In genomic region chr3:106685381-106685780, GRCm38 (mm10) we compare ENCODE assay signal across 8 mouse cellular contexts. TPM values are rescaled to one million over a fixed set of nuclear protein-coding genes. Genes with fewer than 3 reads are reported as not detected.
DNase-seq lines count a peak whose midpoint lies in the region; ATAC-seq lines count a peak whose summit lies in the region.

No protein-coding gene starts in this region.

- WGBS in kidney, embryonic 14.5 days: 25% methylated on average over 1 of the region's 1 CpGs
- WGBS in hindbrain, embryonic 16.5 days: 24% methylated on average over 1 of the region's 1 CpGs
- 26% methylated on average over 1 of the region's 1 CpGs for WGBS in midbrain, embryonic 16.5 days

- H3K36me3 ChIP-seq in kidney, embryonic 14.5 days (ENCODE audit: control insufficient read depth, insufficient read depth, low read length): no peaks in the 10 kb centered on the region
- H3K36me3 ChIP-seq in hindbrain, embryonic 16.5 days (ENCODE audit: control insufficient read depth, insufficient read depth, low read length): no peaks in the 10 kb centered on the region
- H3K36me3 ChIP-seq in midbrain, embryonic 16.5 days (ENCODE audit: control insufficient read depth, insufficient read depth, low read length): no peaks in the 10 kb centered on the region

- H3K4me1 ChIP-seq in kidney, embryonic 14.5 days (ENCODE audit: control insufficient read depth, insufficient read depth, low read length): no peaks in the 10 kb centered on the region
- no peaks in the 10 kb centered on the region; the same call in 1 of the 2 replicates for H3K4me1 ChIP-seq in hindbrain, embryonic 16.5 days (ENCODE audit: control insufficient read depth, insufficient read depth, low read depth, low read length)
- H3K4me1 ChIP-seq in midbrain, embryonic 16.5 days (ENCODE audit: control insufficient read depth, insufficient read depth, low read length): peaks cover 4% of the 10 kb centered on the region

- H3K4me2 ChIP-seq in kidney, embryonic 14.5 days (replicated peaks; ENCODE audit: low read depth, low read length): peak overlapping the region; percentile 40
- H3K4me2 ChIP-seq in hindbrain, embryonic 16.5 days (ENCODE audit: low read length): peak overlapping the region; percentile 59
- H3K4me2 ChIP-seq in midbrain, embryonic 16.5 days (ENCODE audit: low read length): peak overlapping the region; percentile 39

- no peak overlapping the region for H3K27ac ChIP-seq in kidney, embryonic 14.5 days (ENCODE audit: low read depth, low read length)
- H3K27ac ChIP-seq in hindbrain, embryonic 16.5 days (ENCODE audit: low read depth, low read length): peak overlapping the region; percentile 90; the same call in 1 of the 2 replicates
- peak overlapping the region; percentile 95 for H3K27ac ChIP-seq in midbrain, embryonic 16.5 days (ENCODE audit: low read length)

- H3K27me3 ChIP-seq in kidney, embryonic 14.5 days (ENCODE audit: control insufficient read depth, insufficient read depth, low read length): no peaks in the 10 kb centered on the region
- no peaks in the 10 kb centered on the region for H3K27me3 ChIP-seq in hindbrain, embryonic 16.5 days (replicated peaks; ENCODE audit: control insufficient read depth, insufficient read depth, low read length)
- no peaks in the 10 kb centered on the region for H3K27me3 ChIP-seq in midbrain, embryonic 16.5 days (ENCODE audit: control insufficient read depth, insufficient read depth, low read depth, low read length)

- H3K9ac ChIP-seq in kidney, embryonic 14.5 days (ENCODE audit: low read depth, low read length): peak overlapping the region; percentile 52; the same call in 1 of the 2 replicates
- peak overlapping the region; percentile 81; the same call in 1 of the 2 replicates for H3K9ac ChIP-seq in hindbrain, embryonic 16.5 days (ENCODE audit: low read depth, low read length)
- H3K9ac ChIP-seq in midbrain, embryonic 16.5 days (ENCODE audit: low read depth, low read length): peak overlapping the region; percentile 89; the same call in 1 of the 2 replicates

- peak overlapping the region; percentile 46 for H3K4me3 ChIP-seq in kidney, embryonic 14.5 days (ENCODE audit: low read length)
- peak overlapping the region; percentile 75 for H3K4me3 ChIP-seq in hindbrain, embryonic 16.5 days (ENCODE audit: low read length)
- H3K4me3 ChIP-seq in midbrain, embryonic 16.5 days (ENCODE audit: low read depth, low read length): peak overlapping the region; percentile 77

- no peak for ATAC-seq in kidney, embryonic 14.5 days (ENCODE audit: low FRiP score, low TSS enrichment)
- 0 out of 2 replicates have a peak, but pooled peaks have one; percentile 6 for ATAC-seq in common myeloid progenitor, adult 5-6 weeks (replicated peaks; ENCODE audit: low read depth, poor library complexity, severe bottlenecking)
- no peak for ATAC-seq in hindbrain, embryonic 16.5 days
- ATAC-seq in midbrain, embryonic 16.5 days: no peak

- DNase-seq in kidney, adult 9 months: no peak
- DNase-seq in layer of hippocampus, postnatal 14 days (ENCODE audit: low spot score in 2 of 2): no peak
- no peak for DNase-seq in gastrocnemius, postnatal 4 days (ENCODE audit: low spot score in 2 of 2)
- no peak for DNase-seq in c-Kit-positive CD71-positive TER-119-positive erythroid progenitor cells, embryonic 14.5 days (ENCODE audit: low spot score)

- no peaks in the 10 kb centered on the region; the same call in 1 of the 2 replicates for H3K9me3 ChIP-seq in kidney, embryonic 14.5 days (ENCODE audit: control insufficient read depth, low read length)
- peaks cover 6% of the 10 kb centered on the region; the same call in 1 of the 2 replicates for H3K9me3 ChIP-seq in hindbrain, embryonic 16.5 days (ENCODE audit: control insufficient read depth, low read length)
- 0 out of 2 replicates have a peak, but pooled peaks cover 4% of the 10 kb centered on the region for H3K9me3 ChIP-seq in midbrain, embryonic 16.5 days (replicated peaks; ENCODE audit: control insufficient read depth, low read length, poor library complexity, severe bottlenecking)

RNA-seq across cellular contexts. Expression of gene Lrif1, which starts 0.6 kb away (rescaled TPM):
- 22.0 and 24.3 TPM in 2 replicates for polyA plus RNA-seq in kidney, embryonic 14.5 days (2014; fragmentation: Nextera tagmentation; extraction: Ambion mirVana)
- total RNA-seq in common myeloid progenitor, adult 5-6 weeks (2017): 36.1 and 56.0 TPM in 2 replicates
- polyA plus RNA-seq in hindbrain, embryonic 16.5 days (2015; fragmentation: Nextera tagmentation; extraction: Ambion mirVana): 15.0 and 19.2 TPM in 2 replicates
- polyA plus RNA-seq in midbrain, embryonic 16.5 days (2015; fragmentation: Nextera tagmentation; extraction: Ambion mirVana): 18.9 and 19.9 TPM in 2 replicates
- 10 to 100 TPM; 18.9 to 20.9 TPM for total RNA-seq in layer of hippocampus, postnatal 14 days (2021)
- 10 to 100 TPM; 10.7 to 14.1 TPM for total RNA-seq in gastrocnemius, postnatal 4 days (2021)
